Mouse (Mus musculus) bone marrow macrophage, adult 2 months (primary cell): ENCODE results near the gene Clip2. TPM values are rescaled to one million over a fixed set of nuclear protein-coding genes. Genes with fewer than 3 reads are reported as not detected.

Source experiments
- H3K27ac ChIP-seq: 2 replicates; pipeline ENCODE4 v1.5.1; 2012; ENCODE audit warnings: low read depth, low read length; ENCODE audit not compliant: insufficient read depth
- H3K4me1 ChIP-seq: 2 replicates; pipeline ENCODE4 v1.6.1; 2012; ENCODE audit warnings: low read length; ENCODE audit not compliant: control insufficient read depth, insufficient read depth
- H3K4me3 ChIP-seq: 2 replicates; pipeline ENCODE4 v1.5.1; 2012; ENCODE audit warnings: mild to moderate bottlenecking, low read length, moderate library complexity; ENCODE audit not compliant: insufficient read depth
- CTCF ChIP-seq: IDR thresholded peaks from 2 replicates; pipeline ENCODE4 v1.5.1; 2012; ENCODE audit warnings: low read depth, mild to moderate bottlenecking, low read length, moderate library complexity
- POLR2A ChIP-seq: IDR thresholded peaks from 2 replicates; pipeline ENCODE4 v1.6.1; 2012; ENCODE audit warnings: mild to moderate bottlenecking, low read depth, low read length, borderline replicate concordance
- polyA plus RNA-seq: library from polyadenylated mRNA; stranded (reverse); fragments of >200 nt; gene quantifications from 2 replicates; pipeline ENCODE4 v1.2.4, GENCODE M21; 2012; ENCODE audit not compliant: missing spikeins, insufficient read depth, insufficient read length

Gene Clip2
- polyA plus RNA-seq, 1 experiment, result 14.3 TPM

DNA sequence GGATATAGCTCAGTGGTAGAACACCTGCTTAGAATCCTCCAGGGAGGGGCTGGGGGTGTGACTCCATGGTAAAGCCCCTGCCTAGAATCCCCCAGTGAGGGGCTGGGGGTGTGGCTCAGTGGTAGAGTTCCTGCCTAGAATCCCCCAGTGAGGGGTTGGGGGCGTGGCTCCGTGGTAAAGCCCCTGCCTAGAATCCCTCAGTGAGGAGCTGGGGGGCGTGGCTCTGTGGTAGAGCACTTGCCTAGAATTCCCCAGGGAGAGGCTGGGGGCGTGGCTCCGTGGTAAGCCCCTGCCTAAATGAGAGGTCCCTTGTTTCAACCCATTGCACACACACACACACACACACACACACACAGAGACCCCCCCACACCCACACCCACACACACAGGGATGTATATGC lies 42.0 kb downstream of the Clip2 start:
- no peak for TF ChIP-seq POLR2A
- no peak for TF ChIP-seq CTCF
- no peak overlapping the region for H3K27ac ChIP-seq
- H3K4me1 ChIP-seq, result peaks cover 13% of the 10 kb centered on the region
- no peak overlapping the region for H3K4me3 ChIP-seq

DNA sequence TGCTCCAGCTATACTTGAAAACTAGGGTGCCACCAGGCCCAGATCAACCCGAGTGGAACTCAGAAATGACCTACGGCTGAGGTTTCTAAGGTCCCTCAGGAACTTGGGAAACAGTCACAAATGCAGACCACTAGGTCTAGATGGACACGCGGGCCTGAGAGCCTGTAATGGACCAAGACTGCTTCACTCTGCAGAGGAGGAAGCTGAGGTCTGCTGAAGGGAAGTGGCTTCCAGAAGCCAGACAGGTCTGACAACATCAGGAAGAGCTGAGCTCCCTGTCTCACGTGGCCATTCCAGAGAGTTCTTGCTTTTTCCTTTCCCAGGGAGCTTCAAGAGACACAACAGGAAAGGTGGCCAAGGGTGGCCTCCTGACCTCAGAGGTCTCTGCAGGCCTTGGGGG lies 43.3 kb downstream of the Clip2 start:
- H3K4me3 ChIP-seq, result no peak overlapping the region
- TF ChIP-seq CTCF (no peak), POLR2A (no peak)
- H3K27ac ChIP-seq, result peak overlapping the region; percentile 27
- H3K4me1 ChIP-seq, result peaks cover 13% of the 10 kb centered on the region

DNA sequence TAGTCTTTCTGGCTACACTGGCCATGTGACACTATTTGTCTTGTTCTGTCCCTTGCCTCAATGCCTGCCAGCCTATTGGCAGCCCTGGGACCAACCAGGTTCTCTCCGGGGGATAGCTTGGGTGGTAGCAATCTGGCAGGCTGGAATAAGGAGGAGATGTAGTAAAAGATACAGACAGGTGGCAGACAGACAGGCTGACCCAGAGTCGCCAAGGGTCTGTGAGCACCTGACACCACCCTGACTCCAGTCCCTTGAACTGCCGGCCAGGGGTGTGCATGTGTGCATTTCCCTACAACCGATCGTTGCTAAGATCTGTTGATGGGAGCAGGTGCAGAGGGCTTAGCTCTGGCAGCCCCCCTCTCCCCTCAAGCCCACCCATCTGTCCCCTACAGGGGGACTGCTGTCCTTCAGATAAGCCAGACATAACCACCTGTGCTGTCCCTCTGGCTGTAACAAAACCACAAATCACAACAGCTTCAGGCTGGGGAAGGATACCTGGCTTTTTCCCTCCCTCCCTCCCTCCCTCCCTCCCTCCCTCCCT lies 44.3 kb downstream of the Clip2 start:
- peaks cover 13% of the 10 kb centered on the region for H3K4me1 ChIP-seq
- H3K27ac ChIP-seq, result no peak overlapping the region
- no peak for TF ChIP-seq CTCF
- no peak for TF ChIP-seq POLR2A
- no peak overlapping the region for H3K4me3 ChIP-seq

DNA sequence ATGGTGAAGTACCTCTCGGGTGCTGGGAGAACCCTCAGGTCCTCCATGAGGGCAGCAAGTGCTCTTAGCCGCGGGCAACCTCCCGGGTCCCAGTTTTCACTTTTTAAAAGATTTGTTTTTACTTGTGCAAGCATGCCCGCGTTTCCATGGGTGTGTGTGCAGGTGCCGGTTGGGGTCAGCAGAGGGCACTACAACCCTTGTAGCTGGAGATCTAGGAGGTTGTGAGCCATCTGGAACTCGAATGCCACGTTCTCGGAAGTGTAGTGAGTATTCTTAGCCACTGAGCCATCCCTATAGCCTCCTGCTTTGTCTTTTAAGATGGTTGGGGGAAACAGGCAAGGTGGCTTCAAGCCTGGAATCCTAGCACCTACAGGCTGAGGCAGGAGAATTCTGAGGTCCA lies 44.9 kb downstream of the Clip2 start:
- Histone ChIP-seq H3K4me1 (peaks cover 13% of the 10 kb centered on the region), H3K4me3 (no peak overlapping the region), H3K27ac (no peak overlapping the region)
- no peak for TF ChIP-seq POLR2A
- peak; percentile 93 for TF ChIP-seq CTCF

DNA sequence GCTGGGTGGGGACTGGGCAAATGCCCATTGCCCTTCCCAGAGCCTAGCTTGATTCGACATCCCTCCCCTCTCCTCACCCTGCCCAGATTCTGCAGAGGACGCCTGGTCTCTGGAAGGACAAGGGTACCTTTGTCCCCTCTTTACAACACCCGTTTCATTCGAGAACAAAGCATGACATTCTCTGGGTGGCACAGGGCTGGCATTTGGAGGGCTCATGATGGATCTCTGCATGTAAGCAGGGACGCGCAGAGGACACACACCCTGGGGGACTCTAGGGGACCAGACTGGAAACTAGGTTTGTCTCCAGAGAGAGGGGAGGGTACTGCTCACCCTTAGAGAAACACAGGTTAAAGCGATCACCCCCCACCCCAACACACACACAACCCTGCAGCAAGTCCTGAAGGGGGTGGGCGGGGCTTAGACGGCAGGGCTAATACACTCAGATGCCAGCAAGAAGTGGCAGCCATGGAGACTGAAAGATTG lies 46.4 kb downstream of the Clip2 start:
- no peak for TF ChIP-seq POLR2A
- no peak for TF ChIP-seq CTCF
- Histone ChIP-seq H3K4me1 (peaks cover 13% of the 10 kb centered on the region), H3K4me3 (no peak overlapping the region), H3K27ac (no peak overlapping the region)

GRCm38 (mm10) chr5:134502591-134502990 lies 49.6 kb downstream of the Clip2 start:
- TF ChIP-seq CTCF (no peak), POLR2A (no peak)
- no peak overlapping the region for H3K4me3 ChIP-seq

GRCm38 (mm10) chr5:134501453-134501852 lies 50.8 kb downstream of the Clip2 start:
- TF ChIP-seq CTCF (no peak), POLR2A (no peak)
- Histone ChIP-seq H3K27ac (no peak overlapping the region), H3K4me1 (no peaks in the 10 kb centered on the region), H3K4me3 (no peak overlapping the region)

More at GRCm38 (mm10) chr5:134502591-134502990, 49.6 kb downstream of the Clip2 start:
- H3K27ac ChIP-seq, result no peak overlapping the region
- 0 out of 2 replicates have a peak, but pooled peaks cover 2% of the 10 kb centered on the region for H3K4me1 ChIP-seq

- TF ChIP-seq CTCF, result no peak
- TF ChIP-seq POLR2A, result no peak
- no peaks in the 10 kb centered on the region for H3K4me1 ChIP-seq
- no peak overlapping the region for H3K4me3 ChIP-seq
- H3K27ac ChIP-seq, result no peak overlapping the region
These were observed 51.6 kb downstream of the Clip2 start for GRCm38 (mm10) chr5:134500681-134501080.

- Histone ChIP-seq H3K4me3 (no peak overlapping the region), H3K27ac (no peak overlapping the region), H3K4me1 (no peaks in the 10 kb centered on the region)
- TF ChIP-seq POLR2A, result no peak
- peak; percentile 80 for TF ChIP-seq CTCF
These were observed 52.2 kb downstream of the Clip2 start for GRCm38 (mm10) chr5:134500062-134500461.

GRCm38 (mm10) chr5:134497026-134497425 lies 55.2 kb downstream of the Clip2 start:
- Histone ChIP-seq H3K4me3 (no peak overlapping the region), H3K27ac (no peak overlapping the region), H3K4me1 (no peaks in the 10 kb centered on the region)
- TF ChIP-seq POLR2A (no peak), CTCF (no peak)
